Mouse (Mus musculus) embryo, embryonic 10 days (tissue): ENCODE data around the gene Pi4k2b.
A peak's percentile ranks its signal among the peaks of the same experiment; 100 is the strongest.

Experiments used
- DNase-seq: peaks from one replicate; pipeline ENCODE4 v3.0.0-alpha.2; 2015; ENCODE audit warnings: low spot score

The Pi4k2b gene

GRCm38 (mm10) chr5:52782523-52783250 is 41.3 kb downstream of the Pi4k2b start:
- DNase-seq: peak; percentile 92

GRCm38 (mm10) chr5:52783251-52783620 is 41.9 kb downstream of the Pi4k2b start:
- peak; percentile 36 for DNase-seq

GRCm38 (mm10) chr5:52783957-52784356 is 42.6 kb downstream of the Pi4k2b start:
- no peak for DNase-seq

- DNase-seq: no peak
These were observed 45.4 kb downstream of the Pi4k2b start for GRCm38 (mm10) chr5:52786556-52787322.

GRCm38 (mm10) chr5:52793230-52793629 is 51.9 kb downstream of the Pi4k2b start:
- DNase-seq: no peak

GRCm38 (mm10) chr5:52794109-52794508 is 52.7 kb downstream of the Pi4k2b start:
- no peak for DNase-seq

GRCm38 (mm10) chr5:52799274-52799985 is 58.1 kb downstream of the Pi4k2b start:
- no peak for DNase-seq

GRCm38 (mm10) chr5:52805801-52806200 is 64.4 kb downstream of the Pi4k2b start:
- DNase-seq: no peak

DNA sequence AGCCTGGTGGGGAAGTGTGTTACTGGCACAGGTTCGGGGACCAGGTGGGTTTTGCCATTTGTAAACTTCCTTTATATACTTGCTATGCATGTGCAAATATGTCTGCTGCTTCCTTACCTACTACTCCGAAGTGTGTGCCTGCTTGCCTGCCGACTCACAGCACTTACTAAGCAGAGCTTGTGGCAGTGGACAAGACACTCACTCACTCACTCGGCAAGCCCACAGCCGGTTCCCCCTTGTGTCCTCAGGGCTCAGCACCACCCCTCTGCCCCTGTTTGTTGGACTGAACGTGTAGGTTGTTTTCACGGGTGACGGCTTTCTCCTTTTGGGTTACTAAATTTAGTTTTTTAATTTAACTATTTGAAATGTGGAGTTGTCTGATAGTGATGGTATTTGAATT is 65.0 kb downstream of the Pi4k2b start:
- no peak for DNase-seq

GRCm38 (mm10) chr5:52807030-52807429 is 65.7 kb downstream of the Pi4k2b start:
- DNase-seq: no peak

DNA sequence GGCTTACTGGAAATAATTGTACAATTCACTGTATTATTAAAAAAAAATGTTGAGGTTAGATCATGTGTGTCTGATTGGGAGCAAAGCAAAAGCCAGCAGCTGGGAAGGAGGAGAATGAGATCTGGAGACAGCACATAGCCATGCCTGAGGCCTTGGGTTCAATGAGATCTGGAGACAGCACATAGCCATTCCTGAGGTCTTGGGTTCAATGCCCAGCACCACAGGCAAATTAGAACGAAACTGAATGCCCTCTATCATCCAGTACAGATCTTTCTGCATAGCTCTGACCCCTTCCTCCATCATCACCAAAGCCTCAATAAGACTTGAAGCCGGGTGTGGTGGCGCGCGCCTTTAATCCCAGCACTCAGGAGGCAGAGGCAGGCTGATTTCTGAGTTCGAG is 69.1 kb downstream of the Pi4k2b start:
- no peak for DNase-seq

- DNase-seq: no peak
These were observed 69.7 kb downstream of the Pi4k2b start for GRCm38 (mm10) chr5:52811056-52811455.

- DNase-seq: no peak
These were observed 71.1 kb downstream of the Pi4k2b start for GRCm38 (mm10) chr5:52812456-52812855.

DNA sequence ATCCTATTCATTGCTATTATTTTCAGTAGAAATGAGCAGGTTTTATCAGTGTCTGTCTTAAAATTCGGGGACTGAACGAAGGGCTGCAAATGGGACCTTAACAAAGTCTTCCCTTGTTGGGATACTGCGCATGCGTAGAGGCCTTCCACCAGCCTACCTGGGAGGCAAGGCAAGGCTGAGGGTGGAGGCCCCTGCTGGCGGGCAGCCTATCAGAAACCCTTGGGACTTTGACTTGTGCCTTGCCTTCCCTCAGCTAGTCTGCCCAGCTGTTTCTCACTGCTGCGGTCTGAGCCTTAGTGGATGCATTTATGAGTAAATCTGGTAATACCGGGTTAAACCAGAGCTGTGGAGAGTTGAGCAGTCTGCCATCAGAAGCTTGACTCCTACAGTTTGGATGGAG is 71.9 kb downstream of the Pi4k2b start:
- no peak for DNase-seq

DNA sequence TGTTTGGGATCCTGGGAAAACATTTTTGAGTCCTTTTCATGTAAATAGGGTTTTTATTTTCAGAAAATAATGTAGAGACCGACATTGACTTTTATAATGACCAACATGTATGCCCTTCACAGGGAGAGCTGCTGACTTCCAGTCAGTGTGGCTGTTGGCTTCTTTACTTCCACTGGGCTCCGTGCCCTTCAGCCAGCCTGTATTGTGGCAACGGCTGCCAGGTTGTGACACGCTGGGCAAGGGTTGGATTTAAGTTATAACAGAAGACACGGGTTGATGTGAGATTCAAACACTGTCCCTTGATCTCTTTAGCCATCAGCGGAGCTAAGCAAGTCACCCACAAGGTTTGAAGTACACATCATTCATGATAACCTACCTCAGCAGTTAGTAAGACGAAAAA is 77.3 kb downstream of the Pi4k2b start:
- no peak for DNase-seq
